19 mouse cellular contexts compared by ENCODE assay signal in genomic region chr6:23821819-23822218, GRCm38 (mm10).
DNase-seq lines count a peak whose midpoint lies in the region; ATAC-seq lines count a peak whose summit lies in the region.
"Had no signal": no experiment of that assay in that cellular context is flagged by ENCODE, and none has a peak within 500 bp of the region (broad histone marks: within the 10 kb centered on the region; RNA-seq: fewer than 3 reads in every experiment).

No protein-coding gene starts in this region.

- peak; percentile 79 for ATAC-seq in cerebellum, adult (ENCODE audit: insufficient number of reproducible peaks, low FRiP score, low TSS enrichment)
- ATAC-seq: activated CD4-positive, CD25-positive, alpha-beta regulatory T cell, adult 4 months; forebrain, embryonic 13.5 days; forebrain, embryonic 16.5 days; intestine, postnatal 0 days had no signal

- no peak for DNase-seq in cerebellum, postnatal 4 days (ENCODE audit: low spot score in 2 of 2)
- DNase-seq in cerebellum, adult 11-12 months = peak; percentile 77
- DNase-seq in cerebellum, adult 8-10 months = peak; percentile 51
- DNase-seq in cerebellum, postnatal 25 days = peak; percentile 71 to 76
- DNase-seq in lung, adult 18-20 months = no peak
- DNase-seq in adipocyte (ENCODE audit: low spot score) = no peak
- no peak for DNase-seq in lung, postnatal 14 days
- DNase-seq: adrenal gland, postnatal 14 days; embryo, embryonic 11 days; gastrocnemius, postnatal 10 days; gastrocnemius, postnatal 36 days; heart, adult 2 months; heart, postnatal 14 days; kidney, adult 2 months had no signal

Comparison
In these comparisons a context has a peak if more than half of its experiments do, and no peak if none do; other contexts are left out.
1. DNase-seq: peak in cerebellum, adult 11-12 months (single experiment), cerebellum, adult 8-10 months (single experiment) and cerebellum, postnatal 25 days (2 of 2); none in cerebellum, postnatal 4 days (0 of 2), lung, adult 18-20 months (0 of 2), adipocyte (single experiment) and lung, postnatal 14 days (single experiment).